Comparison of ENCODE assay signal across 8 mouse cellular contexts in the genomic region with DNA sequence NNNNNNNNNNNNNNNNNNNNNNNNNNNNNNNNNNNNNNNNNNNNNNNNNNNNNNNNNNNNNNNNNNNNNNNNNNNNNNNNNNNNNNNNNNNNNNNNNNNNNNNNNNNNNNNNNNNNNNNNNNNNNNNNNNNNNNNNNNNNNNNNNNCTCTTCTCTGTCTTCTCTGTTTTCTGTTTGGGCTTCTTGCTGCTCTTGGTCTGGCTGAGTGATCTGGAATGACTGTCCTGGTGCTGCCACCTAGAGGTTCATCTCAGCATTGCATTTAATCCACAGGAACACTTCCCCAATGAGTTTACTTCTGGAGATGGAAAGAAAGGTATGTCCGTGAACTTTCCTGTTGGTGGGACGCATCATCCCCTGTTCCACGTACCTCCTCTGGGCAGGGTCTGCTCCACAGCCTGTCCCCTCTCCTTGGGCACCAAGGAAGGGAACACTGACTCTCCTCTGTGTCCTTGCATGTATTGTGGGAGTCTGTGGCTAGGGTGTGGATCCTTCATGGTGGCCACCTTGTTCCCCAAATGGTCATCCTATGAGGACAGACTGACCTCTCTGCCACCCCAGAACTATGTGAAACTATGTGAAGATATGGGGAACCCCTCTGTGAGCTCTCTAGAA. TPM values are rescaled to one million over a fixed set of nuclear protein-coding genes. Genes with fewer than 3 reads are reported as not detected.
DNase-seq lines count a peak whose midpoint lies in the region; ATAC-seq and TF ChIP-seq lines count a peak whose summit lies in the region.

No protein-coding gene starts in this region.

- H3K79me2 ChIP-seq in CH12.LX (replicated peaks; ENCODE audit: control insufficient read depth, extremely low read depth, insufficient read depth, poor library complexity, severe bottlenecking) = no peaks in the 10 kb centered on the region

- no peak overlapping the region for H3K4me3 ChIP-seq in CH12.LX (replicated peaks in 1 of 3; ENCODE audit: low read depth in 2 of 3, low read length in 2 of 3, poor library complexity in 1 of 3)
- no peak overlapping the region for H3K4me3 ChIP-seq in liver, postnatal 0 days (ENCODE audit: low read depth, low read length)
- no peak overlapping the region for H3K4me3 ChIP-seq in neural tube, embryonic 15.5 days (replicated peaks)

- in situ Hi-C loops in CH12.LX (cut with MboI; ENCODE audit: low pct_ligation_motif_present, low pct_unique_long_range_greater_than_20kb, low sequenced_read_pairs) = loop anchor here (5.0 kb wide), 2 partner anchors 174 to 254 kb away; no protein-coding TSS in a partner anchor

- no peaks in the 10 kb centered on the region for H3K27me3 ChIP-seq in CH12.LX (replicated peaks)
- H3K27me3 ChIP-seq in liver, postnatal 0 days (ENCODE audit: insufficient read depth, low read length) = no peaks in the 10 kb centered on the region
- H3K27me3 ChIP-seq in neural tube, embryonic 15.5 days (replicated peaks) = no peaks in the 10 kb centered on the region

- no peak for TF ChIP-seq POLR2A in CH12.LX (IDR thresholded peaks at IDR 0.05; ENCODE audit: low read depth, low read length)

- peaks cover 0 to 1% of the 10 kb centered on the region in 2 experiments for H3K36me3 ChIP-seq in CH12.LX (replicated peaks in 1 of 2; ENCODE audit: control insufficient read depth in 1 of 2, insufficient read depth in 1 of 2, low read length in 1 of 2)
- H3K36me3 ChIP-seq in liver, postnatal 0 days (replicated peaks; ENCODE audit: insufficient read depth, low read length) = no peaks in the 10 kb centered on the region
- no peaks in the 10 kb centered on the region for H3K36me3 ChIP-seq in neural tube, embryonic 15.5 days

- peak; percentile 91 for DNase-seq in CH12.LX (ENCODE audit: extremely low read depth)
- peak; percentile 89 for DNase-seq in brain, adult 2 months (ENCODE audit: low read depth, low spot score)
- DNase-seq in heart, postnatal 14 days = peak; percentile 84 to 92
- DNase-seq in large intestine, adult 2 months (ENCODE audit: low read depth, low spot score) = peak; percentile 68
- peak; percentile 84 for DNase-seq in liver, postnatal 0 days
- DNase-seq in testis, postnatal 14 days (ENCODE audit: low spot score) = peak; percentile 60

- intact Hi-C loops in heart, postnatal 14 days (cut with DNase I) = loop anchor here (1.0 to 5.0 kb wide), 5 partner anchors 44 to 254 kb away; no protein-coding TSS in a partner anchor

- dilution Hi-C loops in CH12.LX (cut with MboI; ENCODE audit: extremely low pct_ligation_motif_present, extremely low pct_unique_long_range_greater_than_20kb, low sequenced_read_pairs) = no loop called here

- peak; percentile 73 to 96 for TF ChIP-seq CTCF in CH12.LX (conservative IDR thresholded peaks at IDR 0.05 in 1 of 2, IDR thresholded peaks at IDR 0.05 in 1 of 2; ENCODE audit: low read depth in 2 of 2, low read length in 2 of 2)
- TF ChIP-seq CTCF in liver, postnatal 0 days (IDR thresholded peaks at IDR 0.05; ENCODE audit: low read depth) = peak; percentile 94

- peak; percentile 98 for TF ChIP-seq RAD21 in CH12.LX (IDR thresholded peaks at IDR 0.05; ENCODE audit: low read depth, low read length)

- no peak overlapping the region for H3K9ac ChIP-seq in CH12.LX (ENCODE audit: insufficient read depth, low read depth)
- H3K9ac ChIP-seq in liver, postnatal 0 days (replicated peaks) = no peak overlapping the region
- H3K9ac ChIP-seq in neural tube, embryonic 15.5 days (replicated peaks) = no peak overlapping the region

- H3K27ac ChIP-seq in CH12.LX (ENCODE audit: insufficient read depth, low read depth) = no peak overlapping the region
- no peak overlapping the region for H3K27ac ChIP-seq in liver, postnatal 0 days (ENCODE audit: low read depth)
- no peak overlapping the region for H3K27ac ChIP-seq in neural tube, embryonic 15.5 days (replicated peaks)

- no peak for TF ChIP-seq EP300 in CH12.LX (IDR thresholded peaks at IDR 0.05; ENCODE audit: low read length)
- TF ChIP-seq EP300 in liver, postnatal 0 days (IDR thresholded peaks at IDR 0.05; ENCODE audit: low read depth) = no peak

- no peak overlapping the region for H3K4me2 ChIP-seq in CH12.LX (ENCODE audit: insufficient read depth, low read depth, poor library complexity, severe bottlenecking)
- H3K4me2 ChIP-seq in liver, postnatal 0 days (ENCODE audit: low read depth, low read length) = no peak overlapping the region
- no peak overlapping the region for H3K4me2 ChIP-seq in neural tube, embryonic 15.5 days

- H3K9me3 ChIP-seq in CH12.LX (replicated peaks; ENCODE audit: low read length) = peaks cover 2% of the 10 kb centered on the region
- no peaks in the 10 kb centered on the region for H3K9me3 ChIP-seq in liver, postnatal 0 days (ENCODE audit: low read length)
- H3K9me3 ChIP-seq in neural tube, embryonic 15.5 days (replicated peaks) = no peaks in the 10 kb centered on the region

- WGBS in large intestine, adult 2 months = 4% methylated on average over 3 of the region's 3 CpGs
- WGBS in liver, postnatal 0 days (ENCODE audit: insufficient replicate concordance) = 12% methylated on average over 3 of the region's 3 CpGs
- 35% methylated on average over 3 of the region's 3 CpGs for WGBS in neural tube, embryonic 15.5 days

- peaks cover 14 to 41% of the 10 kb centered on the region in 2 experiments for H3K4me1 ChIP-seq in CH12.LX (ENCODE audit: control insufficient read depth in 1 of 2, insufficient read depth in 2 of 2)
- H3K4me1 ChIP-seq in liver, postnatal 0 days (ENCODE audit: insufficient read depth) = no peaks in the 10 kb centered on the region
- 0 out of 2 replicates have a peak, but pooled peaks cover 6% of the 10 kb centered on the region for H3K4me1 ChIP-seq in neural tube, embryonic 15.5 days

- peak; percentile 64; the same call in 1 of the 2 replicates for ATAC-seq in erythroid progenitor cell, adult 5-6 weeks (replicated peaks; ENCODE audit: low FRiP score, poor library complexity, severe bottlenecking)
- peak; percentile 29; the same call in 1 of the 2 replicates for ATAC-seq in liver, postnatal 0 days
- peak; percentile 49; the same call in 1 of the 2 replicates for ATAC-seq in neural tube, embryonic 15.5 days (ENCODE audit: low FRiP score)

TF ChIP-seq in CH12.LX, 34 proteins besides CTCF, POLR2A, EP300 and RAD21:
- peak; percentile 87 for TF ChIP-seq ZC3H11A (IDR thresholded peaks at IDR 0.05; ENCODE audit: low read depth, low read length)
- peak; percentile 14; the same call in 1 of the 2 replicates for TF ChIP-seq NELFE (IDR thresholded peaks at IDR 0.05; ENCODE audit: low read depth, low read length)
- TF ChIP-seq NRF1 (IDR thresholded peaks at IDR 0.05; ENCODE audit: low read depth, low read length) = no peak
- no peak for TF ChIP-seq POLR2AphosphoS2 (IDR thresholded peaks at IDR 0.05; ENCODE audit: low read depth, low read length)
- TF ChIP-seq ZMIZ1 (IDR thresholded peaks at IDR 0.05; ENCODE audit: low read depth, low read length) = no peak
- peak; percentile 98 for TF ChIP-seq SMC3 (IDR thresholded peaks at IDR 0.05; ENCODE audit: low read depth, low read length)
- TF ChIP-seq TCF12 (IDR thresholded peaks at IDR 0.05; ENCODE audit: low read depth, low read length) = 0 out of 2 replicates have a peak, but pooled peaks have one; percentile 21
- TF ChIP-seq JUN (IDR thresholded peaks at IDR 0.05; ENCODE audit: insufficient read depth, low read depth, low read length) = no peak
- TF ChIP-seq IRF4 (IDR thresholded peaks at IDR 0.05; ENCODE audit: low read depth, low read length) = peak; percentile 40; the same call in 1 of the 2 replicates

RNA-seq across cellular contexts. Expression of a gene that starts 35.8 kb away (rescaled TPM):
- 2.0 and 2.8 TPM in 2 replicates for total RNA-seq in CH12.LX (2012; rRNA removed)
- 1.3 and 1.9 TPM in 2 replicates for total RNA-seq in CH12.LX (2014; rRNA removed)
- polyA plus RNA-seq in CH12.LX (2012; ENCODE audit: insufficient read length, low read depth) = 1.6 and 1.7 TPM in 2 replicates
- total RNA-seq in erythroid progenitor cell, adult 5-6 weeks (2015; ENCODE audit: low replicate concordance) = 10.1 TPM in 1 of 2 replicates, not detected in the other
- not detected in 2 replicates for total RNA-seq in erythroid progenitor cell, adult 5-6 weeks (2017; ENCODE audit: low replicate concordance)
- total RNA-seq in heart, postnatal 14 days (2021) = under 1 TPM; 0.22 to 0.34 TPM
- polyA plus RNA-seq in large intestine, adult 2 months (2012; rRNA removed) = 1.1 and 1.3 TPM in 2 replicates
- polyA plus RNA-seq in liver, postnatal 0 days (2015; fragmentation: Nextera tagmentation; extraction: Ambion mirVana) = 84.2 and 103 TPM in 2 replicates
- polyA plus RNA-seq in neural tube, embryonic 15.5 days (2015; fragmentation: Nextera tagmentation; extraction: Ambion mirVana) = 0.23 and 0.51 TPM in 2 replicates

Comparison
In these comparisons a context has a peak if more than half of its experiments do, and no peak if none do; other contexts are left out.
1. RNA of a gene that starts 35.8 kb away (polyA plus RNA-seq): 84.2 to 103 TPM in liver, postnatal 0 days; 1.6 to 1.7 TPM in CH12.LX, 1.1 to 1.3 TPM in large intestine, adult 2 months and 0.23 to 0.51 TPM in neural tube, embryonic 15.5 days; every median in the first group is over 10 times any median in the second.
2. Peak in every context shown above with its lines, with median percentiles within 50 percentile points of each other: DNase-seq and ATAC-seq.